Mouse (Mus musculus) olfactory bulb, adult 2 months (tissue): ENCODE results near the gene Chd2.

Experiments used
- CTCF ChIP-seq: fragments of 200-500 bp; IDR thresholded peaks from 2 replicates; pipeline ENCODE4 v1.5.1; 2012; ENCODE audit warnings: low read depth, mild to moderate bottlenecking, low read length, moderate library complexity; ENCODE audit not compliant: insufficient read depth
- POLR2A ChIP-seq: fragments of 200-500 bp; IDR thresholded peaks from 2 replicates; pipeline ENCODE4 v1.6.1; 2012; ENCODE audit warnings: mild to moderate bottlenecking, low read depth, low read length, moderate library complexity; ENCODE audit not compliant: insufficient read depth

DNA sequence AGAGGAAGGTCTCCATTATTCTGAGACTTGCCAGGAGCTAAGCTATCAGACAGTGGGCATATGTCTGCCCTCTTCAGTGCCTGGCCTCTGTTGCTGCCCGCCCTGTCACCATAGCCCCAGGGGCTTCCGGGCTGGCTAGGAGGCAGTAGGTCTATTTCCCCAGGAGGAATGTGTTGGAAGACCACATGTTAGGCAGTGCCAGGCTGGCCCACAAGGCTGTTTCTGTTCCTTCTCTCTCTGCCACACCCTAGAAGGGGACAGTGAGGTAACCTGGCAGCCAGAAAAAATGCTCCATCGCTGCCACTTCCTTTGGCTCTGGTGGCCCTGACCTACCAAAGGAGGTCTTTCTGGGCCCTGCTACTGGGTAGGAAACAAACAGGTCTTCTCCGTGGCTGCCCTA is 129.6 kb downstream of the Chd2 start:
- TF ChIP-seq POLR2A (no peak), CTCF (no peak)
